Mouse (Mus musculus) ES-E14 (cell line): ENCODE measurements around the gene Josd2.

Experiments used
- CHD2 ChIP-seq: IDR thresholded peaks from 2 replicates; pipeline ENCODE4 v1.6.1; 2014; ENCODE audit warnings: mild to moderate bottlenecking, low read depth, low read length, inconsistent platforms
- MAFK ChIP-seq: IDR thresholded peaks from 2 replicates; pipeline ENCODE4 v1.6.1; 2014; ENCODE audit warnings: mild to moderate bottlenecking, low read depth, low read length, inconsistent platforms; ENCODE audit not compliant: insufficient read depth
- ZC3H11A ChIP-seq: IDR thresholded peaks from 2 replicates; pipeline ENCODE4 v1.6.1; 2012; ENCODE audit warnings: low read depth, mild to moderate bottlenecking, inconsistent platforms, low read length, borderline replicate concordance
- ZNF384 ChIP-seq: IDR thresholded peaks from 2 replicates; pipeline ENCODE4 v1.6.1; 2012; ENCODE audit warnings: low read depth, low read length, inconsistent platforms

DNA sequence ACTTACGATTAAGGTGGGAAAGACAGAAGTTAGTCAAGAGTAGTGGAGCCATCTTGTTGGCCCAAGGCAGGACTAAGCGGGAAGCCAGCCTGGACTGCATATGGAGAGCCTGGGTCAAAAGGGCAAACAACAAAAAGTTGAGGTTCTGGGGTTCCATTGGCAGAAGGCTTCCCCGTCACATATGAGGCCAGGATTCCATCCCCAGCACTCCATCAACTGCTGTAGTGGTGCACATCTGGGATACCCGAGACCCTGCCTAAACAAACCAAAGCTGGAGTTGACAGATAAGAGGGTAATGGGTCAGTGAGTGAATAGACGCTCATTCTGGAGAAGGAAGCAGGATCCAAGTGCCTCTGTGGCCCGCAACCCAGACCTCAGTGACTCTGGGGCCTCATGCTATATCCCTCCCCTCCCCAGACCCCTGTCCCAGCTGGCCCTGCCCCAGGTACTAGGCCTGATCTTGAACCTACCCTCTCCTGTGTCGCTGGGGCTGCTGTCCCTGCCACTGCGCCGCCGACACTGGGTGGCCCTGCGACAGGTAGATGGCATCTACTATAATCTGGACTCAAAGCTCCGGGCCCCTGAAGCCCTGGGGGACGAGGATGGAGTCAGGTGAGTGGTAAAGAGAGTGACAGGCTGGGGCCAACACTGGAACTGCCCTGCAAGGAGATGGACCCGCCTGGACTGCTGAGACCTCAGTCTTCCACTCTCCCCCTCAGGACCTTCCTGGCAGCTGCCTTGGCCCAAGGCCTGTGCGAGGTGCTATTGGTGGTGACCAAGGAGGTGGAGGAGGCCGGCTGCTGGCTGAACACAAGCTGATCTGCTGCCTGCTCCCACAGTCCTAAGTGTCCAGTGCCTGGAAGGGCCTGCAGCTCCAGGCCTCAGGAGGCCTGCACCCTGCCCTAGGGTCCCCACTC, 3.2 kb downstream of the Josd2 start:
- TF ChIP-seq MAFK (no peak), ZNF384 (no peak), CHD2 (no peak), ZC3H11A (no peak)
